Mouse (Mus musculus): ENCODE measurements at regions not wholly inside any gene's neighbourhood (a gene's known extent, or its start where the extent isn't known, plus 50 kb on each side); places are given as distances from the start of the nearest gene placed in this dataset.

DNA sequence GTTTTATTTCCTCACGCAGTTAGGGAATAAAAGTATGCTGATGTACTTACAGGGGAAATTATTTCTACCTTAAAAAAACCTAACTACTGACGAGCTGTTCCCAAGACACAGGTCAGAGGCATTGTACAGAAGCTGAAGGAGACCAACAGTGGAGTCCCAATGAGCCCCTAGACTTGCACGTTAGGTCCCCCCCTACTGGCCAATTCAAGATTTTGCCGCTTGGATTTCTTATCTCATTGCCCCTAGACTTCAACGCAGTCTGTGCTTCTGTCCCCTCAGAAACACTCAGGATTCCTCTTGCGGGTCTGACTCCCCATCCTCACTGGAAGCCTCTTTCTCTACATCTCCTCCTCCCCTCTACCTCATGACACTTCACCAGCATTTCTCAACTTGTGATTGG, 125.3 kb downstream of the Gm12728 start:
- no peak for DNase-seq

DNA sequence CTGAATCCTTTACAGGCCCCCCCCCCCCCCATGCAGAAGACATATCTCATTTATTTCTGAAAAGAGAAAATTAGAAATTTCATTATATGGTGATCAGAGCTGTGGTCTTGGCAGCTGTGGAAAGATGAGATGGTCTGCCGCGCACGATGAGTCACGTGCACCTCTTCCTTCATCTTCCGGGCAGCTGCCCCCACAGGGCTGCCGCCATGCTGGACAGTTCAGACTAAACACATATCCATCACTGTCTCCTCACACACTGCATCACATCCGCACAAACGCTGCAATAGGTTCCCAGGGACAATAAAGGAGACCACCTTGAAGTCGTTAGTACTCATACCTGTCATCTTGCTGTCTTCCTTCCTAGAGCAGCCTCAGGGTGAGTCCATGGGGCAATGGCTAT, 126.6 kb downstream of the Gm12728 start:
- no peak for DNase-seq

DNA sequence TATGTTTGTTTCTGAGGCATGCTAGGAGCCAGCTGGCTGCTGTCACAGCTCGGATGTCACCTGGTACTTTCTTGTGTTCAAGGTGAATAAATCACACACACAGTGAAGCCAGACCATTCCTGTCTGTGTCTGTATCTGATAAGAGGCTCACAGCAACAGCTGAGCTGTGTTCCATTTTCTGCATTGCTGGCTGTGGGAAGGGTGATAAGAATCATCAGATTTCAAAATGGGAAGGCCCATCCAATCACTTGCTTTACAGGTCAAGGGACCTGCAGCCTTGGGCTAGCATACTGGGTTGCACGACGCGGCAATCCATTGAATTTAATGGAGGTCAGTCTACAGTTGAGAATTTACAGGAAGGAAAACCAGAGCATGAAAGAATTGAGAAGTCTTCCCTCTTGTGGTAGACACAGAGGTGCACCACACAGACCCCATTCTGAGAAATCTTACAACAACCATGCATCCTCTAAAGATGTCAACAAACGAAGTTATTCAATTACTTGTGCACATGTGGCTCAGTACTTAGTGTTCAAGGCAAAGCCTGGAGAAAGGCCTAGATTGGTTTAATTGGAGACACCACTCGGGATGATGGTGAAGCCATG, 135.2 kb downstream of the Gm12728 start:
- no peak for DNase-seq

DNA sequence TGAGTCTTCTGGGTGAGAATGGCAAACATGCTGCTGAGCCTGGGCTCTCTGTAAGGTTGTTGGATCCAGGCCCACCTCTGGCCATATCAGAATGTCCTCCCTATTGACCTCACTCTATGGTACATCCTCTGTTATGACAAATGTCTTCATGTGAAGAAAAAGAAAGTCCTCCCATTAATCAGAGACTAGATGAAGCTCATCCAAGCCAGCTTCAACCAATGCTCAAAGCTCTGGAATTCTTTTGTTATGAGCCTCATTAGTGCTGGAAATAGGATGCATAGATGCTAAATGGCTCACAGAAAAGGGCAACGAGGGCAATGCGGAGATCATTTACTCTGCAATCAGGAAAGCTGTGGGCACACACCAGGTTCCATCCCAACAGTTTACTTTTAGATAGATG, 135.8 kb downstream of the Gm12728 start:
- DNase-seq = no peak

DNA sequence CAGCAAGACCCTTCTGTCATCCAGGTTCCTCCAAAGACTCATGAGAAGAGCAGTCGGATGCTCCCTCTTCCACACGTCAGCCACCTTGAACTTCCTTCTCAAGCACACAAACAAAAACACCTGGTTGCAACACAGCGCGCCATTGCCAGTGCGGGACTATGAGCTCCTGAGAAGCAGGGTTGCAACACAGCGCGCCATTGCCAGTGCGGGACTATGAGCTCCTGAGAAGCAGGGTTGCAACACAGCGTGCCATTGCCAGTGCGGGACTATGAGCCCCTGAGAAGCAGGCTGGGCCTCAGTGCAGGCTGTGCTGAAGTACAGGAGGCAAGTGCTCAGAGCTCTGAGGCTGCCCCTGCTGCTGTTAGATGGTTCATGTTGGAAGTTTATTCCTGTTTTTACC, 140.0 kb downstream of the Gm12728 start:
- DNase-seq = no peak

DNA sequence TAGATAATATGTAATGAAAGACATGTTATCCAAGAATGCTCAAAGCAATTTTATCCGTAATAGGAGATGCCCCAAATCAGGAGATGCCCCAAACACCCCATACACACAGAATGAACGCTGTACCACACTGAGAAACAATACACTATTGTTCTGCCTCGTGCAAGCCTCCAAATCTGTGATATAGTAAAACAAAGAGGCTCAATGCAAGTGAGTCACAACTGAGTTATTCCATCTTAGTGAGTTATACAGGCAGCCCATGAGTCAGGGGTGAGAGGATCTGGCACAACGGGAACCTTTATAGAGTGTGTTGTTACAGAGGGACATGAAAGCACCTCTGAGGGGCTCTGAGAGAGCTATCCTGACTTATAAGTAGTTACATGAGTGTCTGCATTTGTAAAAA, 145.3 kb downstream of the Gm12728 start:
- DNase-seq = no peak

DNA sequence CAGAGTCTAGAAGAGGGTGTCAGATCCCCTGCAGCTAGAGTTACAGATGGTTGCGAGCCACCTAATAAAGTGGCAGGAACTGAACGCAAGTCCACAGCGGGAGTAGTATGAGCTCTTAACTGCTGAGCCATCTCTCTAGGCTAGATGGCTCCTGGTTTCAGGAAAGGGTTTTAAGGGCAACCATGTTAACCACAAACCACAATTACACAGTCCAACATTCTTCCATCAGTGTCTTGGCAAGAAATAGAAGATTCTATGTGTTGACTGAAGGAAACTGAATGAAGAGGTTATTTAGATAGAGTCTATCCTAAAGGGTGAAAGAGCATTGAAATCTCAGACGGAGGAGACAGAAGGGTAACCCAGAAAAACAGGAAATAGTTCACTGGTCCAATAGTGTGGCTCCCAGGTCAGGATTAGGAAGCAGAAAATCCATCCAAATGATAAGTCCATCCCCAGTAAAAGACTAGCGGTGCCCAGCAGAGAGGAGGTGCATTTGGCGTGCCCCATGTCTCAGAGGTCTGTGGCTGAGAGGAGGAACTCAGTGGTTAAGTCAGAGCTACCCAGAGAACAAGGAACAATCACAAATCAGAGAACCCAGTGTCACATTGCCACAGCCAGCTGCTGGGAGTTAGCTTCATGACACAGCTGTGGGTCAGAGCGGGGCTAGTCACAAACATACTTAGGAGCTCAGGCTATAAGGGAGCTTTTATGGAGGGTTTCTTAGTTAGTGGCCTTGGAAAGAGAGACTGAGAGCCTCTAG, 147.3 kb downstream of the Gm12728 start:
- DNase-seq = no peak

DNA sequence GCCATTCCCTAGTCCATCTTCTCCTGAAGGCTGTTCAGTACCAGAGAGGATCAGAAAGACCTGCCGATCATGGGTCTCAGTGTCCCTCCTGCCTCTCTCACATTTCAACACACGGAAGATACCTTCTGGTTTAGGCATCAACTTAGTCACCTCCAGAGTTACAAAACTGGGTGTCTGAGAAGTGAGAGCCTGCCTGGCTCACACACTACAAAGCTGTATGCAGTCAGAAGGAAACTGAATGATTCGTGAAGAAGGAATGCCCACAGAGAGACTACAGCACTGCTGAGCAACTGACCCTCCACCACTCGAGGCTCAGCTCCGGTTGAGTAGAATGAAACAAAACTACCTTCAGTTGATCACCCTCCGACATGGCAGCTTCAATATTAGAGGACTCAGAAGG, 147.9 kb downstream of the Gm12728 start:
- DNase-seq = no peak

DNA sequence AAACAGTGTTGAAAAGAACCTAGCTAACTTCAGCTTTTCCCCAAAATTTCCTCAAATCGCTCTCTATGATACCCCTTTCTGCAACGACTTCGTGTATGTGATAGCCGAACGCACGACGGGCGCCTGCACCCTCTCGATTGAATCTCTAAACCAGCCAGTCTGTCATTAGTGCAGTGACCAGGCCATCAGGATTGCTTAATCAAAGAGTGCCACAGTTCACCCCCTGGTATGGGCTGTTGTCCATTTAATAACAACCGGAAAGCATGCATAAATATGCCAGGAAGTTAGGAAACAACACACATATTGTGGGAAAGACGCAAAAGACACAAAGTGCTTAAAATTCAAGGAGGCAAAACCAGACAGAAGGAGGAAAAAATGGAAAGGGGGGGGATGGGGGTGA, 149.2 kb downstream of the Gm12728 start:
- no peak for DNase-seq

DNA sequence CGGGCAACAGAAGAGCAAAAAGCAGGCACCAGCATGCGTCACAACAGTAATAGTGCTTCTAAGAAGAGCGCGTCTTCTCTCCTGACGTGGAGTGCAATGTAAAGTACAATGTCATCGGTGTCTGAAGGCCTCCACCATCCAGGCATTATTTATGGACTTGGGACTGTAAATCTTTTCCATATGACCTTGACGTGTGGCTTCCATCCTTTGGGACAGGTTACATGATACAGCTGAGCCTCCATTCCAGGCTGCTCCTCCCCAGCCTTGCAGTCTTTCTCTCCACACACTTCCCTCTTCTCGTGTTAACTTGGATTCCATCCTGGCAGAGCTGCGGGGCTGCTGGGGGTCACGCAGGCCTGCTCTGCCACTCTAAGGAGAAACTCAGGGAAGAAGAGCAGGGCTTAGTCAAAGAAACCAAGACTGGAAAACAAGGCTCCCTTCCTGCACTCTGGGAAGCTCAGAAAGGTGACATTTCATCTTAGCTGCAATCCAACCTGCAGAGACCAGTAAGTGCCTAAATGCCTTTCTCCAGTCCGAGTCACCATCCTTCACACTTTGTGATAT, 150.0 kb downstream of the Gm12728 start:
- DNase-seq = no peak

DNA sequence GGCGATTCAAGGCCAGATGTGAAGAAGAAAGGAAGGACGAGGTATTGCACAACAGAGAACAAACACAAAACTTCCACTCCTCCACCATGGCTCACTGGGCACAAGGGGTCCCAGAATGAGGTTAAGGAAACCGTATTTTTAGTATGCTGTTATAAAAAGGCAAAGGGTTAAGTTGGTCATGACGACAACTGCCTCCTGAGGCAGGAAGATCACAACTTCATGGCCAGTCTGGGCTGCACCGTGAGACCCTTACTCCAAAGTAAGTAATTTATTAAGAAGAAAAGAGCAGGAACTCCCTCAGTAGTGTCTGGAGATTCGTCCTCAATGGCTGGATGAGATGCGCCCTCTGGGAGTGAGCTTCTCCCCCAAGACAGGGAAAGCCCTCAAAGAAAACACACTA, 151.2 kb downstream of the Gm12728 start:
- DNase-seq = no peak

DNA sequence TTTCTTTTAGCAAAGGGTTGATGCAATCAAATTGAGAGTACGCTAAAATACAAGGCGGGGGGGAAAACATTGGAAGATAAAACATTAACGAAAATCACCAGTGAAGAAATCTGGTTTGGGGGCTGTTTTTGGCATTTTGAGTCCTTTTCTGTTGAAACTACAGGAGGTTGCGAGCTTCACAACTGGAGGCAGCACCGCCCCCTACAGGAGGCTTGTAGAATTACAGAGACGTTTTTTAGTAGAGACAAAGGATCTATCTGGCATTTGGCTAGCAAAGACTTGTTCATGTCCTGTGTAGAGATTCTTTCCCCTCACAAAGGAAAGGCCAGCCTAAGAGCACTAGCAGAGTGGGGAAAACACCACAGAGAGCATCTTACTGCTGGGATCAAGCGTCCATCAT, 152.1 kb downstream of the Gm12728 start:
- peak; percentile 7 for DNase-seq

DNA sequence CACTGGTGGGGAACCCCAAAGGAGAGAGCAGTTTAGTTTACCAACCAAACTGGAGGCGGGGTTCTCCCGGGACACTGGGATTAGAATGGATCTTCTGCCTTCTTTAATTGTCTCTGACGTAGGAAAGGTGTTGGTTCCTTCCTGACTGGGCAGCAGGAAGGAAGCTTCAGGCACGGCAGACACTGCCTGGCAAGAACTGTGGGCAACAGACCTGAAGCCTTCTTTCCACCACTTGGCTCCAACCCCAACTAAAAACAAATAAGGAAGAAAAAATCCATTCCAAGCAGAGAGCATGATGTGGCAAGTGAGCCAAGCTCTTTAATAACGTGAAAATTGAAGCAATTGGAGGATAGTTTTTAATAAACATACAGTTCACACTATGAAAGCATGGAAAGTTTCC, 155.3 kb downstream of the Gm12728 start:
- DNase-seq = no peak

DNA sequence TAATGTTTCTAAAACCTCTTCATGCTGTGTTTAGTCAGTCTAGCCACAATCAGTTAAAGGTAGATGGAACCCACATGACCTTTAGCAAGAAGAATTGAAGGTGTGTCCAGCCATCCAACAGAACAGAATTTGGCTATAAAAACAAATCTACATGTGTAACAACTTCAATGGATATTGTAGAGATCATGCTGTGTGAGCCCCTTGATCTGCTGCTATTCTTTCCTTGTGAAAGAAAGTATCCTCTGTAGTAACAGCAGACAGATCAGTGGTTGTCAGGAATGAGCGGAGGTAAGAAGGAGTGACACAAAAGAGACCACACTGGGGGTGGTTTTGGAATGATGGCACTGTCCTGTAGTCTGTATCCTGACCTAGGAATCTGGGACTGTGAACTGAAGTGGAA, 156.3 kb downstream of the Gm12728 start:
- no peak for DNase-seq

DNA sequence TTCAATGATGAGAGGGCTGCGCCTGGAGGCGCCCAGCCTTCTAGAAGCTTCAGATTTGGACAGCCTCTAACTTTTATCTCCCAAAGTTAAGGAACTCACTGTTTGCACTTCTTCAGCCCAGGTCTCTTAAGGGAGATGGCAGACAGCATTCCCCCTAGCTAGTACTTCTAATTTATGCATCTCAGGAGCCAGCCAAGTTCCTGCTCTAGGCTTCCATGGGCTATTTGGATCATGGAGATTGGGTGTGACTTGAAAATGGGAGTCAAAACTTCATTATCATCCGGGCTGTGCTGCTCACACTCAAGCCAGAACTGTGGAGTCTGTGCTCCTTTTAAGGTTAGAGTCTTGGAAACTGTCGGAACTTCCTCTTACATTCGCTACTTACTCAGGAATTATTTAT, 158.7 kb downstream of the Gm12728 start:
- no peak for DNase-seq

DNA sequence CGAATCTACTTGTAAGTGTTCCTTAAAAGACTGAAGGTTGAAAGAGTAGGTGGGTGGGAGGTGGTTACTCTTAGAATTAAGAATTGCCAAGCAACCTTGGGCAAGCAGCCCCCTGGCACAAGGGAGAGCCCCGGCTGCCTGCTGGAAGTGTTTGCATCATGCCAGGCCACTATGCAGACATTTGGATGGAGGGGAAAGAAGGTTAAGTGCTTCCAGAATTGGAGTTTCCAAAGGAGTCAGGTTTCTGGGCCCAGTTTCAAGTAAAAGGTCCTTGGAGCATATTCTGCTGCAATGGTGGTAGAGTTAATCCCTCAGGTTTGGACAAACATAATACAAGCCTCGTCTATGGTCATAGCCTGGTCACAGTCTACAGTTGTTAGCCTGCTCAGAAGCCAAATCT, 162.7 kb downstream of the Gm12728 start:
- DNase-seq = no peak

DNA sequence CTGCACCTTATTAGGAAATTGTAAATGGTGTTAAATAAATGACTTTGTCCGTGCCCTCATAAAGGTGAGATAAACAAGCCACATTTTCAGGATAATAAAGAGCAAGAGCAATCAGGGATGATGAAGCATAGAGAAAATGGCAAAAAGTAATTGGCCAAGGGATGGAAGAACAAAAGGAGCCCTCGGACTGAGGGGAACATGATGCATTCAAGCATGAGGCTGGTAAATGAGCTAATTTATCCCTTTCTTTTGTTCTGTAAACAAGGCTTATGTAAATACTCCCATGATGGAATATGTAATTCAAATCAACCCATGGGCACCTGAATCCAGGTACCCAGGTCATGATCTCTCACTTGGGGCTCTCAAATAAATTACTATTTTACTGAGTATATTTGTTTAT, 166.8 kb downstream of the Gm12728 start:
- no peak for DNase-seq

DNA sequence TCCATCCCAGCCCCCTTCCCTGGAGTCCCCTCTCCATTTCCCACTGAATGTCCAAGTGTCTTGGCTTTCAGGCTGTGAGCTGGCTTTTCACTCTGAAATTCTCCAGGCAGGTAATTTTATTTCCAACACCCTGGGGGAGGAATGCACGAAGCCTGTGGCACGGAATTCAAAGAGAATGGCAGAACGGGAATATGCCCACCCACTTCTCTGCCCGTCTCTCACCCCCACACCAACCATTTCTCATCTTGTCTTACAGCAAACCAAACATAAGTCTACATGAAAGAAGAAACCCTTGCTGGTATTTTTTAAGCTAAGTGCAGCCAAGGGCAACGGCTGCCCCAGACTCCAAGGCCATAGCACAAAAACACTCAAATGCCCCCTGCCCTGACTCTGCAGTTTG, 168.7 kb downstream of the Gm12728 start:
- DNase-seq = no peak

DNA sequence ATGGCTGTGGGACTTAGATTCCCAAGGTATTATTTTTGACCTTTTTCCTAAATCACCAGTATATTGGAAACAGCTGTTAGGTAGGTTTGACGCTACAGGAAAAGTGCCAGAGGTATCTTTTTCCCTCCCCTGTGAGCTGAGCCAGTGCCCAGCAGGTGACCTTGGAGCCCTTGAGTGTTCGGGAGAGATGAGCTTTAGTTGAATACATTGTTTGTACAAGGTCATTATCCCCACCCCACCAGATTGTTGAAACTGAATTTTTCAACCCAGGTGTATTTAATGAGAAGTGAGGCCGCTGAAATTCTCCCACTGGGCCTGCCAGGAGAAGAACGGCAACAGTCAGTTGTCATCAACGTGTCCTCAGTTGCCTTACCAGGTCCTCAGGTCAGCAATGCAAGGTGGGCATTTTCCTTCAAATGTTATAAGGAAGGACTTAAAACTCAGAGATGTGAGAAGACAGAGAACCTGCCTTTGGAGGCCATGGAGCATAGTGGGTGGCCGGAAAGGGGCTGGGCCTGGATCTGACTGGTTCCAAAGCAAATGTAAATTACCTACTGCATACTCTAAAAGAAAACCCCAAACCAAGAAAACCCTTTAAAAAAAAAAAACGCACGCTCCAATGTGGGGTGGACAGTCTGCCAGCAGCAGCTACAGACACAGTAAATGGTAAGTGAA, 172.2 kb downstream of the Gm12728 start:
- DNase-seq = no peak

DNA sequence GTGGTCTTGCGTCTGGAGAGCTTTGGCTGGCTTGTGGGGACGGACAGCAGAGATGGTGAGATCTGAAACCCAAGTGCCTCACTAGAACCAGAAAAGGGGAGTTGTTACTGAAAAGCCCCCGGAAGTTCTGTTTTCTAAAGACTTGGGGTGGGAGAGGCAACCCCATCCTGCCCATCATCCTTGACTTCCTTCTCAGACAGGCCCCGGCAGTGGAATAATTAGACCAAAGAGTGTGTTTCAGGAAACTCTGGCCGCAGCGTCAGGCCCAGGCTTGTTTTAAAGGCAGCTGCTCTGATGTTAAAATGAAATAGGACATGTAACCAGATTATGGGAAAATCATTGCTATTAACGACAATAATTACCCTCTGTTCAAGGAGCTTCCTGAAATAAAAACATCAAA, 172.9 kb downstream of the Gm12728 start:
- no peak for DNase-seq

DNA sequence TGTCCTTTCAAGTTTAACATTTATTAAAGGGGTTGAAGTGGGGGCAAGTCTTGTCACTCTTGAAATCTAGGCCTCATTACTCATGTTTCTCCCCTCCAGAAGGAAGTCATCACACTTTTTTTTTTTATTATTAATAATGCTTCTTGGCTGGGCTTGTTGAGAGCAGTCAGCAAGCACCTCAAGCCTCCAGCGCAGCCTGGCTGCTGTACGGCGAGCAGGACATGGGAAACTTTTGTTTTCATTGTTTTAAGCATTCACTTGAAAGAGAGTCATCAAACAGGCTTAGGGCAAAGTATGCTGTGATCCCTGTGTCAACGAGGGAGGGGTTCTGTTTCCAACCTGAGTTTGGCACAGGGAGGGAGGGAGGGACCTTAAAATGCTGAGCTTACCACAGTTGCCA, 178.7 kb downstream of the Gm12728 start:
- no peak for DNase-seq

DNA sequence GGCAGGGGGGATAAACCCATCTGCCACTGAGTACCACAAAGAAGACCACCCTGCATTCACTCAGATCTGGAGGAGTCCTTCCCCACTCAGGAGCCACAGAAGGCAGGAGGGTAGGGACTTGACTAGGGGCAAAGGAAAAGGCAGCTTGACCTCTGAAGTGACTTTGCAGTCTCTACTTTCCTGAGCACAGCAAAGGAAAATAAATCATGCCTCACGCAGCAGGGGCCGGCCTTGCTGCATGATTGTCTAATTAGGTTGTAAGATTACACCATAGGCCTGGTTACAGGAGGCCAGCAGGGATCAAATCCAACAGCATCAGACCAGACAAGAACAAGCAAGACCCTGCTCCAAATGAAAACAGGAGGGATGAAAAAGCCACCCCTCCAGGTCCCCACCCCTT, 180.0 kb downstream of the Gm12728 start:
- no peak for DNase-seq

DNA sequence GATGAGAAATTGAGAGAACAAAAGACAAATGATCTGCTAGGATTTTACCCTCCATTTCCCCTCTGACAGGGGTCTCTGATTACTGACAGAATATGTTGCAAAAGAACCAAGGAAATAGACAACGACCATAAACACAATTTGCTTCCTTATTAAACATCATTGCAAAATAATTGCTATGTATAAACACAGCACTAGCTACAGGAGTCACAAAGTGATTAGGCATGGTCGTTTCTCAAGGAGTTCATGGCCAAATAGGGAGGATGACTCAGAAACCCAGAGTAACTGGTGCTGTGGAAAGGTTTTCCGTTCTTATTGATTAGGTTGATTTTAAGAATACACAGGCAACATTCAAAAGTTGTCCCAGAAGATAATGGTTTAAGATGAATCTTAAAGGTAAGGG, 180.4 kb downstream of the Gm12728 start:
- DNase-seq = no peak

DNA sequence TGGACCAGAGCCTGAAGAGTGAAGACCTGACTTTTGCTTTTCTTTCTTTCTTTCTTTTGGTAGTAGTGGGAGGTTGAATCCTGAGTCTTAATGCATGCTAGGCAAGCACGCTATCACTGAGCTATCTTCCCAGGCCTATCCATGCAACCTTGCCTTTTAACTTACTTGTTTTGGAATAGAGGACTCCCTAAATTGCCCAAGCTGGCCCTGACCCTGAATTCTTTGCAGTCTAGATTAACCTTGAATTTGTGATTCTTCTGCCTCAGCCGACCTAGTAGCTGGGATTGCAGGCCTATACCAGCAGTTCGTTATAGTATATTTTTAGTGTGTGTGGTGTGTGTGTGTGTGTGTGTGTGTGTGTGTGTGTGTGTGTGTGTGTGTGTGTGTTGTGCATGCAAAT, 183.1 kb downstream of the Gm12728 start:
- no peak for DNase-seq
